Mouse (Mus musculus) thymus, adult 18-20 months (tissue): ENCODE data around the gene Rhou.

Source experiments
- DNase-seq, 2 experiments: peaks; one replicate each; pipeline ENCODE4 v3.0.0; 2022; ENCODE audit warnings: mixed read lengths in 2 of 2

Gene Rhou

DNA sequence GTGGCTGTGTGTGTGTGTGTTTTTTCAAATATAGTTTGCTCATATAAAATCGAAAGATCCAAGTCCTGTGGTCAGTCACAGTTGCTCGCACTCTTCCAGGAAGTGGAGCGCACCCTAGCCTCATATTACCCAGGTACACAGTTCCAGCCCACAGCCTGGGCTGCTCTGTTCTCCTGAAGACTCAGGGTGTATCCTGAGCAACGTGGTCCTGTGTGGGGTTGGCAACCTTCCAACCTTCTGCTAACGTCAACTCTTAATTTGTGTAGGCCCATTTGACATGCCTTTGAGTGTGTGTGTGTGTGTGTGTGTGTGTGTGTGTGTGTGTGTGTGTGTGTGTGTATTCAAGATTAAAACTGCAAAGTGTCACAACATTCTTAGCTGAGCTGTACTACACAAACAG is 43.6 kb downstream of the Rhou start:
- no peak for DNase-seq

DNA sequence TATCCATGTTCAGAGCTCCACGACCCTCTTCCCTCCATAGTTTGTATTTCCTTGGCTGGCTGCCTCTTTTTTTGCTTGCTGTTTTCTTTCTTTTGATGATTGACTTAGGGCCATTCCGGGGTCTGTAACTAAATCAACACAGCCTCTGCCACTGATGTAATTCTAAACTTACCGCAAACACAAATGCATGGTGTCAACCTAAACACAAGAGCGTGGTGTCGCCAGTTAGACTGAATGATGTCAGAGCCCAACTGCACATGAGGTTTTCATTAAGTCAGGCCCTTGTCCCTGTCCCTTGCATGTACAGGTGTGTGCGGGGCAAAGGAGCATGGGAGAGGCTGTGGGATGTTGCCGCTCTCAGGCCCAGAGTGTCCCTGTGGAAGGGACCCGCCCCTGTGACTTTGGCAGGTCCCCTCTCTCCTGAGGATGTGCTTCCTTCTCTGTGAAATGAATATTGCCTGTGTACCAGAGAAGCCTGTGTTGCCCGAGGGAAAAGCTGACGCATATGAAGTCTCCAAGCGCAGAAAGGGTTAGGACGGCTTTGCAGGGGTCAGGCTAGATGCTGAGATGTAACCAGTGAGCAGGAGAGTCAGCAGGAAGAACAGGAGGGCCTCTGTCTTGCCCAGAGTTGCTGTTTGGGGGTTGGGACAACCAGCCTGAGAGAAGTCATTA is 46.8 kb downstream of the Rhou start:
- DNase-seq, result no peak

DNA sequence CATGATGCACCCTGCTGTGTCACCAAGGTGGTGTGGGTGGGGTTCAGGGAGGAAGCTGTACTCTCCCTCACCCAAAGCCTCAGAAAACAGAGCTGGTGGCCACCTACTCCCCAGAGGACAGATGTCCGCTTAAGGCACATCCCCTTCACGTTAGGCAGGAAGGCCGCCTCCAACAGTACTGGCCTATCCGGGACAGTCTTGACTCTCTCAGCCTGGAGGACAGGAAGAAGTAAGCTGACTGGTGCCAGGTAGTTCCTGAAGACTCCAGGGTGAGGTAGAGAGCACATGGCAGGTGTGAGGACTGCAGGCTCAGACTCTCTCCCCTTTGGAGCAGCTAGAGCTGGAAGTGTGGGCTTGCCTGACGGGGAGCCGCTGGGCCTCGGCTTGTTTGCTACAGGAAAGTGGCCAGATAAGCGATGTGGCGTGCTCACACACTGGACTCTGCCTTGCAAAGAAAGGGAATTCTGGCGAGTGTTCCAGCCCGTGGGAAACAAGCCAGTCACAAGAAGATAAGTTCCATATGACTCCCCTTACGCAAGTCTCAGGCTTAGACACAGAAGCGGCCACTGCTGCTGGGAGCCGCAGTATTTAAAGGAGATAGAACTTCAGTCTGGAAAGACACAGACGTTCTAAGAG is 48.3 kb downstream of the Rhou start:
- no peak for DNase-seq

DNA sequence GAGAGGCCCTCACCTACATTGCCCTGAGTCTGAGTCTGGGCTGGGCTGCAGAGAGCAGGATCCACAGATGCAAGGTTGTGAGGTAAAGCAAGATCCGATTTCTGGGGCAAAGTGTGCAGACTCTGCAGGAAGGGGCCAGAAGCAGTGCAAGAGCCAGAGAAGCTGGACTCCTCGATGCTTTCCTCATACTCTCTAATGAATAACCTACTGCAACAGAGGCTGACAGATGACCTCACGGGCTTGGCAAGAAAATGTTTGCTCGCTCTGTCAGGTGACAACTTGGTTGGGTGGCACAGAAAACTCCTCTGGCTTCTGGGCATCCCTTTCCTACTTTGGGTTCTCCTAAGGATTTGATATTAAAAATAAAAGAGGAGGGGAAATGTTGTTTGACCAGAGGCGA is 51.6 kb downstream of the Rhou start:
- DNase-seq, result no peak

DNA sequence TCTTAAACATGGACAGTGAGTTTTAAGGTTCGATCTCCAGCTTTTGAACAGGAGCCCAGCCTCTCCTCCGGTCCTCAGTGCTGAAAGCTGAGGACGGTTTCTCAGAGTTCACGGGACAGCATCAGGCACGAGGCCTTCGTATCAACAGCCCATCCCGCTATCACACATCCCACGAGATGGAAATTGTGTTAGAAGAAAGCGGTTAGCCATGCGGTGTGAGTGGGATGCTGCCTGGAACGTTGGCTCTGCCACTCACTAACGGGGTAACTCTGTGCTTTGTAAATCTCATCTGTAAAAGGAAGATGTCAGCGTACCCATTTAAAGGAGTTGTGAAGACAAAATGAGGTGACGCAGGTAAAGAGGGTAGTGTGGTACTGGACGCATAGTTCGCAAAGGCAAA is 53.4 kb downstream of the Rhou start:
- DNase-seq, result no peak

DNA sequence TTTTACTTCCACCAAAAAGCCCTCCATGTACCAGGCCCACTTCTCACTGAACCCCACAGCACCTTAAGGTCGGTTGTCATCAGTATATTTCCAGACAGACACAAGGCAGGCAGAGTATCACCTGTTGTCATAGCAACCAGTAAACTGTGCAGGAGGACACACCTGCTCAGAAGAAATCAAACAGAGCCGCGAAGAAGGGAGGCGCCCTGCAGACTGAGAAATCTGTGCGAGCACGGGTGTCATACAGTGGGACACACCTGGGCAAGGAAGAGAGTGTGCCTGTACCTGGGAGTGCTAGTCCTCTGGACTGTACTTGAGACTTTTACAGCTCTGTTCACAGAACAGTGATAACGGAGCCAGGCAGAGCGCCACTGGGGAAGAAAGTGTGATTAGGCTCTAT is 55.0 kb downstream of the Rhou start:
- no peak for DNase-seq

DNA sequence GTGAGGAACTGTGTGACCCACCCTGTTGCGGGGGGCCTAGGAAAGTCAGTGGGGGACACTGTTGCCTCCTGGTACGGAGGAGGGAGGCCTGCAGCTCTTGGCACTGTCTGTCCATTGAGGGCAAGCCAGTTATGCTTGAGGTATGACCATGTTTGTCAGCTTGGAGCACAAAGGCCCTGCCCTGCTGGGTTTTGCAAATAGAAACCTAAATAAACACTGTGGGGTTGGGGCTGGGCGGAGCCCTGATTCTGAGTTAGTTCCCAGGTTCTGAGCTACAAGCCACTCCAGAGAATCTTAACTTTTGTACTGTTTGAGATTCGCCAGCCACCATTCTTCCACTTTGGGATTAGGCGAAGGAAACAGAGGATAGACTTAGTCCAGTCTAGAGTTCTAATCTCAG is 56.6 kb downstream of the Rhou start:
- no peak for DNase-seq
